Mouse (Mus musculus) gastrocnemius, postnatal 36 days (tissue): ENCODE measurements around the gene Tfip11. TPM values are rescaled to one million over a fixed set of nuclear protein-coding genes. Genes with fewer than 3 reads are reported as not detected.

Source experiments
- DNase-seq, 2 experiments: peaks; one replicate each; pipeline ENCODE4 v3.0.0; 2022
- intact Hi-C: fragments of 180-260 bp; cut with DNase I; formaldehyde crosslinking; loops from one replicate; pipeline ENCODE4 v1.15.1; 2025
- total RNA-seq, 2 experiments: library from RNA; stranded (reverse); gene quantifications; 2 replicates each; pipeline ENCODE4 v1.2.3; 2021

Tfip11 gene
- total RNA-seq, 2 experiments from 2014 or later, result 12.0 to 12.4 TPM

DNA sequence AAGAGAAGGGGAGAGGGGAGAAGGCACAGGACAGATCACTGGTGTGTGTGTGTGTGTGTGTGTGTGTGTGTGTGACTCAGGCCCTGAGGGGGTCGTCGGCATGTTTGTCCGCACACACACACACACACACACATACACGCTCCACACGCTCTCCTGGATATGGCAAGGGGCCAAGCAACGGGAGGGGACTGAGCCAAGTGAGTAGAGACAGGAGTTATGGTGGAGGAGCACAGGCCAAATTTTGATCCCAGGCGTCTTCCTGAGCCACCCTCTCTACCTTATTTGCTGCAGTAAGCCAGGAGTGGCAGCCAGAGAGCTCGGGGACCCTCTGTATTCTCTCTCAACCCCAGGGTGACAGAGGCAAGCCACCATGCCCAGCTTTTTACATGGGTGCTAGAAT is 36.9 kb upstream of the Tfip11 start:
- DNase-seq, result no peak
- intact Hi-C loops, result no loop called here

DNA sequence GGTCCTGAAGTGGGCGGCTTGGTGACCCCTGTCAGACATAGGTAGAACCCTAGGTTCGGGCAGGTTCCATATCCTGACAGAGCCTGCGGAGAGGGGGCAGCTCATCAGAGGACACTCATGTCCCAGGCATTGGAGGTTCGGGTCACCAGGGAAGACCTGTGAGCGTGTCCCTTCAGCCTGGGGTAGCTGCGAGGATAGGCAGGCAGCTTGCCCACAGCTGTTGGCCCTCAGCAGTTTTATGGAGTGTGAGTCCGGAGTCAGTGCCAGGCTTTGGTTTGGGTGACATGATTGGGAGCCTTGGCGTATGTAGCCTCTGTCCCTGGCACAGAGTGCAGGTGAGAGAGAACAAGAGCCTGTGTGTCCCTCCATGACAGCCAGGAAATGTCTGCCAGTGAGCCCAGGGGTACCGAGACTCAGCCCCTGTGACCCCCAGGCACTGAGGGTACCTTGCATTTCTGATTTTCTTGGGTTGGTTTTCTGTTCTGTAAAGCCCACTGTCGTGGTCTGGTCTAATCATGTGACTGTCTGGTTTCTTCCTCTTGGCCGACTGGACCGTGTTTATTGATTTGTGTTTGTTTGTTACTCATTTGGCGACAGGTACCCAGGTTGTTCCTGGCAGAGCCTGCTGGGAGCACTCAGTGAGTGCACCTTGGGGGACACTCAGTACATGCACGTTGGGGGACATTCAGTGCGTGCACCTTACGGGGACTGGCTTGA is 36.2 kb upstream of the Tfip11 start:
- intact Hi-C loops, result no loop called here

DNA sequence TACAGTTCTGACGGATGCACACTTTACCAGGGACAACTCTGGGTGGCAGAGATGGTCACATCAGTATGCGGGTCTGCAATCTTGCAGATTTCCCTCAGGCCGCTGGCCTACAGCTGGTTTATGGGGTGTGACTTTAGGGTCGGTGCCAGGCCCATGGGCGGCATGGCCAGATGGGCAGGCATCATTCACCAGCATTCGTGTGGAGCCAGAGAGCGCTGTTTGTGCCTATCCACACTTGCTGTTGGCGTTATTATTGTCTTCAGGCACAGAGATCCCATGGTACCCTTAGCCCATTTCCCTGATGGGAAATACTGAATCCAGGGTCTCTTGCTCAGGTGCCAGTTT is 35.6 kb upstream of the Tfip11 start:
- DNase-seq, result no peak
- intact Hi-C loops, result no loop called here

More for the DNA sequence above, 36.2 kb upstream of the Tfip11 start:
- DNase-seq, result peak; percentile 62 to 68

DNA sequence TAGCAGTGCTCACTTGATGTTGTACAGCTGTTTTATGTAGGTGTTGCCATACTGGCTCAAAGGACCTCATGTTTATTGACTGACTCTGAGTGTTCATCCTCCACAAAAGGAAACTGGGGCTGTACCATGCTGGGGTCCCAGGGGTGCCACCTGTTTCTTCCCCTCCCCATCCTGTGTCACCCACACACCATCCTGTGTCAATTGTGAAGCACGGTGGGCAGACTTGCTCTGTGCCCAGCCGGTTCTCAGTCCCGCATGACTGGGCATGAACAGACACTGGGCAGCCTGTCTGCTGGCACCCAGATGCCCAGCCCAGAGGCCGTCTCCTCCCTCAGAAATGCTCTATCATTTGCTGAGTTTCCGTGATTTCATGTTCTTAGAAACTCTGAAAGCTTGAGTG is 34.3 kb upstream of the Tfip11 start:
- intact Hi-C loops, result no loop called here
- no peak for DNase-seq

DNA sequence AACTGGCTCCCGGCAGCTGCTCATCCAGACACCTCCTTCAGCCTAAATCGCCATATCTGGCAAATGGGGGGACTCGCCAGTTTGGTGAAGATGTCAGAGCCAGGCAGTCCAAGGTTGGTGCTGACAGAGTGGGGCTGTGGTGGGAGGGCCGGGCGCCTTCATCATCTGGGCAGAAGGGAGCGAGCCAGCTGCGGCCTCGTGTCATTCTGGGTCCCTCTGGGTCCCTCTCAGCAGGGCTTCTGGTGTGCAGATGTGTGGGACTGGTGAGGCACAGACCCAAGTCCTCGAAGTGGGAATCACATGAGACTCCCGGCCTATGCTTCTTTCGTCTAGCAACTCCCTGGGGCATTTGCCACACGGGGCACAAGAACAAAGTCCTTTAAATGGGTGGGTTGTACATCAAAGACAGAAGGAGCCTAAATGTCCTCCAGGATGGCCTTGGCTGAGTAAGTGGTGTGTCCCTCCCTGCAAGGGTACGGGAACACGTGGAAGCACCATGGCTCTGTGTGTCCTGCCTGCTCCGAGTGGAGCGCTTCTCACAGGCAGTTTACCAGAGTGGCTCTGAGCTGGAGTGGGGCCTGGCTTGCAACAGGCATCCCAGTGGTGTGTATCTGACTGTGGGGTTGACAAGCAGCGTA is 33.7 kb upstream of the Tfip11 start:
- intact Hi-C loops, result no loop called here
- DNase-seq, result no peak

DNA sequence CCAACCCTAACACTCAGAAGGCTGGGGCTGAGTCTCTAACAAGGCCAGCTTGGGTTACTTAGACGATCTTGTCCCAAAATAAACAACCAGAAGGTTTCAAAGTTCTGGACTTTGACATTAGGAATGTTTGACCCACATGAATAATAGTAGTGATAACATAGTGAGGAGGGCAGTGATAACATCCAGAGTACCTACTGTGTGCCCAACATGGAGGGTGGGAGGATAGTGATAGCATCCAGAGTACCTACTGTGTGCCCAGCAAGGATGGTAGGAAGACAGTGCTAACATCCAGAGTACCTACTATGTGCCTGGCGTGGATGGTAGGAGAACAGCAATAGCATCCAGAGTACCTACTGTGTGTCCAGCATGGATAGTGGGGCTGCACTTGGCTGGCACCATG is 32.4 kb upstream of the Tfip11 start:
- DNase-seq, result no peak
- intact Hi-C loops, result no loop called here

DNA sequence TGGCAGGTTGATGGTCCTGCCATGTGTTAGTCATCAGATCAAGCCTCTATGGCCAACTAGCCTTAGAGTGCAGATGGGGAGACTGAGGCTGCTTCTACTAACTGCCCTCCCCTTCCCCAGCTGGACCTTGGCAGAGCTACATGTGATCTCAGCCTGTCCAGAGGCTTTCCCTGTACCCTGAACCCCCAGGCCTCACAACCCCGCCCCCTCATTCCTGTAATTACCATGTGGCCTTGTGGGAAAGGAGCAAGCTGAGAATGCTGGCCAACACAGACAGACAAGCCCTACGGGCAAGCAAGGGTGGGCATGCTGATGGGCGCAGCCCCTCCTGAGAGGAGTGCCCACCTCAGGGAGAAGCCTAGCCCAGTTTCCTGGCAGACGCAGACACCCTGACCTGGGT is 31.5 kb upstream of the Tfip11 start:
- no peak for DNase-seq
- intact Hi-C loops, result no loop called here

DNA sequence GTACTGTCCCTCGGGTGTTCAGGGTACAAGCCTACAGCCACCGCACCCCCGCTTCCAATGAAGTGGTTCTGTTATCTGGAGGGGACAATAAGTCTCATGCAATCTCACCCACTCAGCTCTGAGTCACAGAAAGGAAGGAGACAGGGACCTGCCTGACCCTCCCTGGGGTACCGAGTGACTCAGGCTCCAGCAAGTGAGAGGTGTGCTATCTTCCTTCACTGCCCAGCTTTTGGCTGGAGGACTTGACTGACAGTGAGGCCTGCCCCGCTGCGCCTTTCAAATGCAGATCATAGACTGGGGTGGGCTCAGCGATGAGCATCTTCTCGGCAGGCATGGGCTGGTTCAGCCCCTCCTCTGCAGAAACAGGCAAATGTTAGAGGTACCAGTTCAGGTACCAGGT is 31.0 kb upstream of the Tfip11 start:
- no peak for DNase-seq
- intact Hi-C loops, result no loop called here

DNA sequence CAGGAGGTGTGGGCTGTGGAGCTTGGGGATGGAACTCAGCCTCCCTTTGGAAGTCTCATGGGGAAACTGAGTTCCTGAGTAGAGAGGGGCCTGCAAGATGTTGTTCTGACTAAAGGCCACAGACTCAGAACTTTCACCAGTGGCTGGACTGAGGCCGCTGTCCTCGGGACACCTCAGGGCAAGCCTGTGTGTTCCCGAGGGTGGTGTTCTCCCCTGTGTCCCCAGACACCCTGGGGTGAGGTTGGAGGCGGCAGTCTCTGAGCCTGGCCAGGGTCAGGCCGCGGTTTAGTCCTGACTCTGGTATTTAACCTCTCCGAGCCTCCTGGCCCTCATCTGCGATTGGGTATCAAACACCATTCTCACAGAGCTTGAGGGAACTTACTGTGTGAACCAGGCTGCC is 30.6 kb upstream of the Tfip11 start:
- intact Hi-C loops, result no loop called here
- no peak for DNase-seq

DNA sequence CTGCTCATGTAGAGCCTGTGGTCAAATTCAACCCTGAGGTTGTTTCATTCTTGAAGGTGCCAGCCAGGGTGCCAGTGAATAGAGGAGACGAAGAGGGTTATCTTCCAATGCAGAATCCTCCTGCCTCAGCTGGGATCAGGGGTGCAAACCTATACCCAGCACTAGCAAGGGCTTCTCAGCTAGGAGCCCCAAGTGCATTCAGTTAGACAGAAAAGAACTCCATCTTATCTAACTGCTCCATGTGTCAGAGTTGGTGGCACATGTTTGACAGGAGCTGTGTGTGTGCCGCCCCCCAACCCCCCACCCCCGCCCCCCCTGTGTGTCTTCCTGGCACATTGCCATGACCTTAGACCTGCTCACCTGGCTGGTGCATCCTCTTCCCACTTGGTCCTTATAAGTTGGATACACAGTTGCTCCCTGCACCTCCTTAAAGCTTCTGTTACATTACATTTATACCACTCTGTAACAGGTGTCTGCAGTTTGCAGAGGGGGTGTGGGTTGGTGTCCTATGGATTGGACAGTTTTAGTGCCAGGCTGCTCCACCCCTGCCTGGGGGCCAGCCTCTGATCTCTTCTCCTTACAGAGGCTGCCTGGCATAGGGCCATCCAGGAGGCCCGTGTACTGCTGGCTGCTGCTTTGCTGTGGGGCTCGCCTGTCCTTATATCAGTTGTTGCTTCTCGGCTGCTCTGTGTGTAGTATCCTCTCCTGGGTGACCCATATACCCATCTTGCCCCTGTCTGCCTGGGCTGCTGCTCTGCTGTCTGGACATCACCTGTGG is 29.6 kb upstream of the Tfip11 start:
- no peak for DNase-seq
- intact Hi-C loops, result no loop called here

DNA sequence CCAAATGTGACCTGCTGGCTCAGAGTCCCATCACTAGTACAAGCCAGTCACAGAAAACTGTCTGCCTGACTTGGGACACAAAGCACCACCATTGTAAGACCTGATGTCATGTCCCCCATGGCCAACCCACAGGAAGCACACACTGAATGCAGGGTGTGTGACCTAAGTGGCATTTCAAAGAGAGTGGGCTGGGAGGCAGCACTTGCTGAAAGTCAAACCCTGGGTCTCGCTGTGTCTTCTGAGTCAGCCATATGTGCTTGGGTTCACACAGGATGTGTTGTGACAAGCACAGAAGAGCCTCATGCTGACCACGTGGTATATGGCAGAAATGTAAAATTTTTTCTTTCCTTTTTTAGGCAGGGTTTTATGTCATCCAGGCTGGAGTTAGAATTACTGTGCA is 28.9 kb upstream of the Tfip11 start:
- no peak for DNase-seq
- intact Hi-C loops, result no loop called here

DNA sequence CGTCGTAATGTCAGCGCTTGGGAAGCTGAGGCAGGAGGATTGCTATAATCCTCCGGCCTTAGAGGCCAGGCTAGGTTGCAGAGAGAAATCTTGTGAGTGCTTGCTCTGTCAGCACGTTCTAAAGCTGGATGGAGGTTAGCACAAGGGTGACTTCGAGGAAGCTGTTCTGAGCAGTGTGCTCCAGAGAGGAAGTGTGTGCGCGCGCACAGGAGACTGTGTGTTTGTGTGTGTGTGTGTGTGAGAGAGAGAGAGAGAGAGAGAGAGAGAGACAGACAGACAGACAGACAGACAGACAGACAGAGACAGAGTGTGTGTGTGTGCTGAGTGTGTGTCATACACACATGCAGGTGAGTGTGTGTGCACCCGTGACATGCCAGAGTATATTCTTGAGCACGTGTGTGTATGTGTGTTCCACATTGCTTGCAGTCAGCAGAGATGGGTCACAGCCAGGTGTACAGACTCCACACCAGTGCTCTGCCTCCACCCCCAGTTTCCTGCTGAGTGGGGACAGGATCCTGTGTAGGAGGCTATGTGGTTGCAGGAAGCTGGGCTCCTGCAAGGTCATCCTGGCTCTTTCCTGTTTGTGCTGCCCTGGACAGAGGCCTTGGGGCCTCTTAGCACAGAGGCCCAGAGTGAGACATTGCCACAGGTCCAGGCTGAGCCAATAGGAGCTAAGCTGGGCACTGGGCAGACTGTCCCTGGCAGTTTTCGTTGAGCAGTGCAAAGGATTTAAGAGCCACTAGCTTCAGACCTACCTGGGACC is 27.8 kb upstream of the Tfip11 start:
- DNase-seq, result no peak
- intact Hi-C loops, result no loop called here

DNA sequence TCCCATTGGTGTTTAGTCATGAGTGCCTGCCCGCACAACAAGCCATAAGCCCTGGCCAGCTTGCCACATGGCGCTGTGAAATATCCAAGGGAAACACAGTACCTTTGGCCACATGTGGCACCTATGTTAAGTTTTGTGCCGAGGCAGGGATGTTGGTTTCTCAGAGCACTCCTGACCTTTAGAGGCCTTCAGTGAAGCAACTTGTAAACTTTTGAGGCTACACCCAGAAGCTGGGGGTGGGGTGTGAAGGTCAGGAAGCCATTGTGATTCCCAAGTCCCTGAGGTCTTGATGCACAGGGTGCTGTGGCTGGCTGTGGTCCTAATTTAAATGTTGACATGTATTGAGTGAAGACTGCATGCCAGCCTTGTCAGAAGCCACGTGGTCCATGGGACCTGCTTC is 26.8 kb upstream of the Tfip11 start:
- intact Hi-C loops, result no loop called here
- DNase-seq, result no peak

DNA sequence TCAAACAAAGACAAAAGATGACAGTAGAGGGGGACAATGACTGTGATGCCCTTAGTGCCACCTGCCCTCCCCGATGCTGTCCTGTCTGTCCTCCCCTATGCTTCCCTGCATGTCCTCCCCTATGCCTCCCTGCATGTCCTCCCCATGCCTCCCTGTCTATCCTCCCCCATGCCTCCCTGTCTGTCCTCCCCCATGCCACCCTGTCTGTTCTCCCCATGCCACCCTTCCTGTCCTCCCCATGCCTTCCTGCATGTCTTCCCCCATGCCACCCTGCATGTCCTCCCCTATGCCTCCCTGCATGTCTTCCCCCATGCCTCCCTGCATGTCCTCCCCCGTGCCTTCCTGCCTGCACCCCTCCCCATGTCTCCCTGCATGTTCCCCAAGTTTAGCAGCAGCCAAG is 26.0 kb upstream of the Tfip11 start:
- intact Hi-C loops, result no loop called here
- no peak for DNase-seq

DNA sequence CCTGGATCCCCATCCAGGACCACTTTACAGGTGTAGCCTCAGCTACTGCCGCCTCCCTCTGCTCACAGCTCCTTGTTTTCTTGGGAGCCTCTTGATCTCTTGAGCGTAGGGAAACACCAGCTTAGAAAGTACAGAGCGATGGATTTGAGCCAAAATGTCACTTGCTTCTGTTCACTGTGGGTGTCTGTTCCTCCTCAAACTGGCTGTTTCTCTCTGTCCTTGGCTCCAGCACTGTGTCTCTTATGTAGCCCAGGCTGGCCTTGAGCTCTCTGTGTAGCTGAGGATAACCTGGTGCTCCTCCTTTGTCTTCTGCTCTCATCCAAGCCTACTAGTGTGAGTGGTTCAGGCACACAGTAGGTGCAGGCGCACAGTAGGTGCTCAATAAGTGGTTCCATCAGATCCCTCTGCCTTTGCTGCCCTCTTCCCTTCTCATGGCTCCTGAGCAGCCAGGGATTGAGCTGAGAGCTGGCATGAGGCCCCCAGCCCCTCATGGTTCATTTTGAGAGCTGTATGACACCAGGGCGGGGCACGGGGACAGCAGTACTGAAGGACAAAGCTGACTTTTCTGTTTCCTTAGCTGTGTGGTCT is 25.3 kb upstream of the Tfip11 start:
- intact Hi-C loops, result no loop called here
- DNase-seq, result no peak

DNA sequence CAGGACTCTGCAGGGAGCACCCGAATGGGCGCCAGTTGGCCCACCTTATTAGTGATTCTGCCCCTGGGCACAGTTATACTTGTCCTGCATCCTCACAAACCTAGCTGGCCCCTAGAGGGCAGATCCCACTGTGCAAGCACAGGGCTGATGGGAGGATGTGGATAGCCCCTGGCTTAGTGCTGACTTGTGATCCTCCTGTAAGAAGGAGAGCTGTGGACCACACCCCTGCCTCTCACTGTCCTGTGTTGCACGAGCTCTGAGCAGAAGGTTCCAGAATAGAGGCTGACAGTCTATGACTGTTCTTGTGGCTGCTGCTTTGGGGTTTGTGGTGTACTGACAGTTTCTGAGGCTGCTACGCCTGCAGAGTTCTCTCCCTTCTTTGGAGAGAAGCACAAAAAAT is 24.5 kb upstream of the Tfip11 start:
- intact Hi-C loops, result no loop called here
- no peak for DNase-seq

DNA sequence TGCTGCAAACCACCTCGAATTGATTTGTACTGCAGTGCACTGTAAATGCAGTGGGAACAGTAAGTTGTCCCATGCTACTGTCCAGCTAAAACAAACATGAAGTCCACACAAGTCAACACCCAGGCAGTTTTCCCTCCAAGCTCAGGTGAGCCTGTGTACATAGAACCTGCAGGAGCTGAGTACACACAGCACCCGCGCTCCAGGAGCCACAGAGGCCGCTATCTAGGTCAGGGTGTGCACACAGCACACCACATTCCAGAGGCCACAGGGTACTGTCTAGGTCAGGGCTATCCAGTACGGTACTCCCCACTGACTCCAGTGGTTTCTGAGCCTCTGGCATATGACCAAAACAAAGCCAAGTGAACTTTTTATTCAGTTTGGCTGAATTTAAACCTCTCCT is 23.8 kb upstream of the Tfip11 start:
- intact Hi-C loops, result no loop called here
- DNase-seq, result no peak

DNA sequence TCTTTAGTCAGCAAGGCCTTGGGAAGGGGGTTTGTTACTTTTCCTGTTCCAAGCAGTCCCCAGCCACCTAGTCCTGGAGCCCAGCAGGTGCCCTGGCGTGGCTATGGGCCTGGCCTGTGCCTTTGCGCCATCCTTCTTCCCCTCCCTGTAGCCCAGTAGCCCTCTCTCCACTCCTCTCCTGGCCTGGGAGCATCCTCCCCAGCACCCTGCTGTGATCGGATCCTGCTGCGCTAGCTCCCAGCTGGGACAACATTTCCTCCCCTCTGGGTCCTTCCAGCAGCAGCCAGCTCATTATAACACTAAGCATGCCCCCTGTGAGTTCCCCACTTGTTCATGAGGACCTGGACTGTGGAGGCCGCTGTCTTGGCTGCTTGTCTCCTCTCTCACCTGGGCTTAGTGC is 20.3 kb upstream of the Tfip11 start:
- intact Hi-C loops, result no loop called here
- DNase-seq, result no peak

DNA sequence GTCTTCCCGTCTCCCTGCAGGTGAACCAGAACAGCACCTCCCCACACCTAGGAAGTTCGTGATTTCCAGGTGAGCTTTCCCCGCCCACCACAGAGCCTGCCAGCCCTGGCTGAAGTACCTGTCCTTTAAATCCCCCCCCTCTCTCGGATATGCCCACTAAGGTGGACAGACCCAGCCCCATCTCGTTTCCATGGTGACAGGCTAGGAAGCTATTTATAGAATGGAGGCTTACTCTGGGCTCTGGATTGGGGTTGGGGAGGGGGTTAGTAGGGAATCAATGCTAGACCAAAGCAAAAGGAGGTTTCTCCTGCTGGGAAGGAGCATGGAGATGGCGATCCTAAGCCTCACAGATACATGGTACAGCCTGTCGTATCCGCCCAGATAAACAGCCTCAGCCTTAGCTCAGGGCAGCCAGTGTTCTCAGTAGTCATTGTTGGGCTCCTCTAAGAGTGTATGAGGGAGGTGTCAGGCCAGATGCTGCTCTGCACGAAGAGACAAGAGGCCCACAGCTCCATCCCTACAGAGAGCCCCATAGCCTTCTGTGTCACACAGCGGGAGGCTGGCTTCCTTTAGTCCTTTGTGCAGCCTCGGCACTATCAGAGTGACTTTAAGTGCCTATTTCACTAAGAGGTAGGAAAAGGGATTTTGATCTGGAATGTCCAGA is 12.8 kb upstream of the Tfip11 start:
- intact Hi-C loops, result no loop called here
- DNase-seq, result no peak

DNA sequence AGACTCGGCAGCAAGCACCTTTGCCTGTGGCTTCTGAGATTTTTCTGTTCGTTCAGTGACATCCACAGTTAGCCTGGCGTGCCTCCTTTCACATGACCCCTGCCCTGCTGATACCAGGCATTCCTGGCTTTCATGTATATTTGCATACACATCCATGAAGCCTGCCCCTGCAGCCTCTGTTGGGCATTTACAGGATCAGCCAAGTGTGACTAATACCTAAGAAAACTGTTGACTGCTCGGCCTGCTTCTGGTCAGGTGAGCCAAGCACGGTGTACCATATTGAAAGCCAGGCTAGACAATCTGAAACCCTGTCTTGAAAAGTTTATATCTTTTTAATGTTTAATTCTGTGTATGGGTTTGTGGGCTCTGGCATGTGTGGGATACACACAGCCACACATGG is 9.7 kb upstream of the Tfip11 start:
- intact Hi-C loops, result no loop called here
- DNase-seq, result no peak
